Mouse (Mus musculus): ENCODE data around the gene Fkbpl. TPM values are rescaled to one million over a fixed set of nuclear protein-coding genes. Genes with fewer than 3 reads are reported as not detected.

The Fkbpl gene
- polyA plus RNA-seq, 1 experiment from 2014 or later: 9.7 TPM

GRCm38 (mm10) chr17:34640778-34641601 lies 3.6 kb upstream of the Fkbpl start:
- Histone ChIP-seq H3K9ac (ENCODE audit: low read depth, low read length) (no peak overlapping the region), H3K4me1 (replicated peaks; ENCODE audit: control insufficient read depth, insufficient read depth, low read length) (peaks cover 7% of the 10 kb centered on the region), H3K9me3 (ENCODE audit: control insufficient read depth, low read length) (no peaks in the 10 kb centered on the region), H3K4me3 (ENCODE audit: low read depth, low read length) (no peak overlapping the region), H3K27ac (ENCODE audit: low read depth, low read length) (no peak overlapping the region), H3K27me3 (replicated peaks; ENCODE audit: control insufficient read depth, insufficient read depth, low read length) (no peaks in the 10 kb centered on the region), H3K4me2 (no peak overlapping the region), H3K36me3 (ENCODE audit: control insufficient read depth, insufficient read depth, low read length) (peaks cover under 1% of the 10 kb centered on the region; the same call in 1 of the 2 replicates)
- 33% methylated on average over 11 of the region's 11 CpGs for WGBS
- no peak for DNase-seq (ENCODE audit: low spot score)
- no peak for ATAC-seq (replicated peaks; ENCODE audit: low FRiP score)

- 55% methylated on average over 3 of the region's 3 CpGs for WGBS
- Histone ChIP-seq H3K9ac (ENCODE audit: low read depth, low read length) (no peak overlapping the region), H3K4me2 (no peak overlapping the region), H3K36me3 (ENCODE audit: control insufficient read depth, insufficient read depth, low read length) (peaks cover 2% of the 10 kb centered on the region; the same call in 1 of the 2 replicates), H3K27me3 (replicated peaks; ENCODE audit: control insufficient read depth, insufficient read depth, low read length) (no peaks in the 10 kb centered on the region), H3K4me1 (replicated peaks; ENCODE audit: control insufficient read depth, insufficient read depth, low read length) (peaks cover 13% of the 10 kb centered on the region), H3K4me3 (ENCODE audit: low read depth, low read length) (no peak overlapping the region), H3K9me3 (ENCODE audit: control insufficient read depth, low read length) (no peaks in the 10 kb centered on the region), H3K27ac (ENCODE audit: low read depth, low read length) (no peak overlapping the region)
- DNase-seq (ENCODE audit: low spot score) (no peak), ATAC-seq (replicated peaks; ENCODE audit: low FRiP score) (no peak)
Measured at GRCm38 (mm10) chr17:34641945-34642344, 2.6 kb upstream of the Fkbpl start.

- 85% methylated on average over 4 of the region's 4 CpGs for WGBS
- H3K4me3 ChIP-seq (ENCODE audit: low read depth, low read length): no peak overlapping the region
Measured at GRCm38 (mm10) chr17:34643379-34643778, 1.2 kb upstream of the Fkbpl start.

GRCm38 (mm10) chr17:34643944-34644343 lies 620 bp upstream of the Fkbpl start:
- Histone ChIP-seq H3K4me1 (replicated peaks; ENCODE audit: control insufficient read depth, insufficient read depth, low read length) (peaks cover 19% of the 10 kb centered on the region), H3K9me3 (ENCODE audit: control insufficient read depth, low read length) (no peaks in the 10 kb centered on the region), H3K27me3 (replicated peaks; ENCODE audit: control insufficient read depth, insufficient read depth, low read length) (no peaks in the 10 kb centered on the region), H3K36me3 (ENCODE audit: control insufficient read depth, insufficient read depth, low read length) (peaks cover 2% of the 10 kb centered on the region; the same call in 1 of the 2 replicates), H3K9ac (ENCODE audit: low read depth, low read length) (no peak overlapping the region), H3K27ac (ENCODE audit: low read depth, low read length) (no peak overlapping the region), H3K4me2 (no peak overlapping the region), H3K4me3 (ENCODE audit: low read depth, low read length) (no peak overlapping the region)
- DNase-seq (ENCODE audit: low spot score): no peak
- ATAC-seq (replicated peaks; ENCODE audit: low FRiP score): no peak
- 77% methylated on average over 10 of the region's 10 CpGs for WGBS

More at GRCm38 (mm10) chr17:34643379-34643778, 1.2 kb upstream of the Fkbpl start:
- no peak for ATAC-seq (replicated peaks; ENCODE audit: low FRiP score)
- Histone ChIP-seq H3K27me3 (replicated peaks; ENCODE audit: control insufficient read depth, insufficient read depth, low read length) (no peaks in the 10 kb centered on the region), H3K4me2 (no peak overlapping the region), H3K9ac (ENCODE audit: low read depth, low read length) (no peak overlapping the region), H3K4me1 (replicated peaks; ENCODE audit: control insufficient read depth, insufficient read depth, low read length) (peaks cover 19% of the 10 kb centered on the region), H3K27ac (ENCODE audit: low read depth, low read length) (no peak overlapping the region), H3K36me3 (ENCODE audit: control insufficient read depth, insufficient read depth, low read length) (peaks cover 2% of the 10 kb centered on the region; the same call in 1 of the 2 replicates), H3K9me3 (ENCODE audit: control insufficient read depth, low read length) (no peaks in the 10 kb centered on the region)
- DNase-seq (ENCODE audit: low spot score): no peak

- Histone ChIP-seq H3K36me3 (ENCODE audit: control insufficient read depth, insufficient read depth, low read length) (peaks cover 11% of the 10 kb centered on the region; the same call in 1 of the 2 replicates), H3K9me3 (ENCODE audit: control insufficient read depth, low read length) (no peaks in the 10 kb centered on the region), H3K4me3 (ENCODE audit: low read depth, low read length) (peak overlapping the region; percentile 71), H3K27me3 (replicated peaks; ENCODE audit: control insufficient read depth, insufficient read depth, low read length) (no peaks in the 10 kb centered on the region), H3K4me1 (replicated peaks; ENCODE audit: control insufficient read depth, insufficient read depth, low read length) (peaks cover 19% of the 10 kb centered on the region), H3K27ac (ENCODE audit: low read depth, low read length) (no peak overlapping the region), H3K9ac (ENCODE audit: low read depth, low read length) (peak overlapping the region; percentile 66; the same call in 1 of the 2 replicates), H3K4me2 (peak overlapping the region; percentile 79)
- DNase-seq (ENCODE audit: low spot score) (no peak), ATAC-seq (replicated peaks; ENCODE audit: low FRiP score) (no peak)
- WGBS: 43% methylated on average over 10 of the region's 10 CpGs
Measured at GRCm38 (mm10) chr17:34645256-34645829, 779 bp downstream of the Fkbpl start.

GRCm38 (mm10) chr17:34645831-34646511 lies 1.4 kb downstream of the Fkbpl start:
- ATAC-seq (replicated peaks; ENCODE audit: low FRiP score) (no peak), DNase-seq (ENCODE audit: low spot score) (no peak)
- peaks cover 17% of the 10 kb centered on the region for H3K36me3 ChIP-seq (ENCODE audit: control insufficient read depth, insufficient read depth, low read length)
- peak overlapping the region; percentile 71 for H3K4me3 ChIP-seq (ENCODE audit: low read depth, low read length)
- WGBS: 70% methylated on average over 30 of the region's 30 CpGs
- H3K9me3 ChIP-seq (ENCODE audit: control insufficient read depth, low read length): no peaks in the 10 kb centered on the region
- peak overlapping the region; percentile 34; the same call in 1 of the 2 replicates for H3K27ac ChIP-seq (ENCODE audit: low read depth, low read length)
- H3K4me1 ChIP-seq (replicated peaks; ENCODE audit: control insufficient read depth, insufficient read depth, low read length): peaks cover 19% of the 10 kb centered on the region
- H3K4me2 ChIP-seq: peak overlapping the region; percentile 79
- H3K9ac ChIP-seq (ENCODE audit: low read depth, low read length): no peak overlapping the region
- no peaks in the 10 kb centered on the region for H3K27me3 ChIP-seq (replicated peaks; ENCODE audit: control insufficient read depth, insufficient read depth, low read length)

GRCm38 (mm10) chr17:34646906-34647787 lies 2.6 kb downstream of the Fkbpl start, which contains the start of gene Atf6b:
Gene Atf6b, plus strand, starts transcription at chr17:34647146.
- DNase-seq (ENCODE audit: low spot score) (peak; percentile 87), ATAC-seq (replicated peaks; ENCODE audit: low FRiP score) (peak; percentile 94)
- Histone ChIP-seq H3K4me3 (ENCODE audit: low read depth, low read length) (peak within 1 kb of the TSS; percentile 71), H3K27ac (ENCODE audit: low read depth, low read length) (peak within 1 kb of the TSS; percentile 34), H3K4me1 (replicated peaks; ENCODE audit: control insufficient read depth, insufficient read depth, low read length) (peaks cover 19% of the 10 kb centered on the region), H3K27me3 (replicated peaks; ENCODE audit: control insufficient read depth, insufficient read depth, low read length) (no peaks in the 10 kb centered on the region), H3K36me3 (ENCODE audit: control insufficient read depth, insufficient read depth, low read length) (peaks cover 25% of the 10 kb centered on the region), H3K9ac (ENCODE audit: low read depth, low read length) (peak within 1 kb of the TSS; percentile 74), H3K4me2 (peak within 1 kb of the TSS; percentile 79), H3K9me3 (ENCODE audit: control insufficient read depth, low read length) (no peaks in the 10 kb centered on the region)
- WGBS: 1% methylated on average over 66 of the region's 66 CpGs
